ENCODE assay signal across 16 mouse cellular contexts in genomic region chr13:16705217-16706104, GRCm38 (mm10).
DNase-seq lines count a peak whose midpoint lies in the region; ATAC-seq lines count a peak whose summit lies in the region.
"Had no signal": no experiment of that assay in that cellular context is flagged by ENCODE, and none has a peak within 500 bp of the region (broad histone marks: within the 10 kb centered on the region; RNA-seq: fewer than 3 reads in every experiment).

No protein-coding gene starts in this region.

- peak overlapping the region; percentile 60; the same call in 1 of the 2 replicates for H3K27ac ChIP-seq in neural tube, embryonic 11.5 days (ENCODE audit: low read depth, low read length)
- H3K27ac ChIP-seq in forebrain, embryonic 16.5 days (ENCODE audit: low read length) = peak overlapping the region; percentile 65
- H3K27ac ChIP-seq: limb, embryonic 13.5 days had no signal

- peak; percentile 80 for ATAC-seq in neural tube, embryonic 11.5 days (ENCODE audit: insufficient read depth, low FRiP score, low TSS enrichment)
- ATAC-seq in forebrain, embryonic 16.5 days = peak; percentile 94
- ATAC-seq: lung, postnatal 0 days had no signal

- no peak overlapping the region for H3K9ac ChIP-seq in neural tube, embryonic 11.5 days (ENCODE audit: low read length)
- no peak overlapping the region for H3K9ac ChIP-seq in forebrain, embryonic 16.5 days (replicated peaks; ENCODE audit: low read depth, low read length)
- H3K9ac ChIP-seq: limb, embryonic 13.5 days had no signal

- H3K4me2 ChIP-seq in neural tube, embryonic 11.5 days (ENCODE audit: low read depth) = no peak overlapping the region
- H3K4me2 ChIP-seq in forebrain, embryonic 16.5 days (ENCODE audit: low read length) = peak overlapping the region; percentile 10; the same call in 1 of the 2 replicates
- H3K4me2 ChIP-seq: limb, embryonic 13.5 days had no signal

- no peaks in the 10 kb centered on the region for H3K36me3 ChIP-seq in neural tube, embryonic 11.5 days (ENCODE audit: control insufficient read depth, insufficient read depth, low read length)
- H3K36me3 ChIP-seq in forebrain, embryonic 16.5 days (ENCODE audit: control insufficient read depth, insufficient read depth) = no peaks in the 10 kb centered on the region
- H3K36me3 ChIP-seq: limb, embryonic 13.5 days had no signal

- no peaks in the 10 kb centered on the region for H3K27me3 ChIP-seq in neural tube, embryonic 11.5 days (ENCODE audit: control insufficient read depth, insufficient read depth, low read length)
- no peaks in the 10 kb centered on the region for H3K27me3 ChIP-seq in forebrain, embryonic 16.5 days (replicated peaks; ENCODE audit: control insufficient read depth, insufficient read depth, low read length)
- H3K27me3 ChIP-seq: limb, embryonic 13.5 days had no signal

- intact Hi-C loops in gastrocnemius, postnatal 36 days (cut with DNase I) = no loop called here

- H3K9me3 ChIP-seq in neural tube, embryonic 11.5 days (ENCODE audit: control insufficient read depth, low read length) = no peaks in the 10 kb centered on the region
- H3K9me3 ChIP-seq in forebrain, embryonic 16.5 days (ENCODE audit: control insufficient read depth, low read length) = no peaks in the 10 kb centered on the region
- H3K9me3 ChIP-seq: limb, embryonic 13.5 days had no signal

- peak; percentile 17 for DNase-seq in neural tube, embryonic 11.5 days (ENCODE audit: low spot score)
- no peak for DNase-seq in neural tube, embryonic 10.5 days (ENCODE audit: extremely low spot score, low spot score)
- peak; percentile 14 to 19 for DNase-seq in layer of hippocampus, postnatal 14 days (ENCODE audit: low spot score in 2 of 2)
- DNase-seq in retina, postnatal 1 day = peak; percentile 62
- DNase-seq in cerebellum, adult 11-12 months = no peak
- DNase-seq in adrenal gland, postnatal 10 days = no peak
- DNase-seq in gastrocnemius, postnatal 36 days = no peak
- DNase-seq: cerebellum, adult 9-10 months; gastrocnemius, postnatal 14 days; kidney, postnatal 25 days; right cerebral cortex, postnatal 4 days; thymus, adult 18-20 months had no signal

- no peaks in the 10 kb centered on the region for H3K4me1 ChIP-seq in neural tube, embryonic 11.5 days (ENCODE audit: control insufficient read depth, insufficient read depth, low read length)
- peaks cover 8% of the 10 kb centered on the region for H3K4me1 ChIP-seq in forebrain, embryonic 16.5 days (replicated peaks; ENCODE audit: control insufficient read depth, insufficient read depth, low read length)

- WGBS in neural tube, embryonic 11.5 days = 72% methylated on average over 10 of the region's 10 CpGs
- WGBS in forebrain, embryonic 16.5 days = 40% methylated on average over 10 of the region's 10 CpGs

- H3K4me3 ChIP-seq in neural tube, embryonic 11.5 days (ENCODE audit: low read depth, low read length) = no peak overlapping the region
- no peak overlapping the region for H3K4me3 ChIP-seq in forebrain, embryonic 16.5 days (replicated peaks; ENCODE audit: low read length)
- H3K4me3 ChIP-seq: limb, embryonic 13.5 days; myocyte had no signal

Comparison
In these comparisons a context has a peak if more than half of its experiments do, and no peak if none do; other contexts are left out.
1. DNase-seq: peak in neural tube, embryonic 11.5 days (single experiment), layer of hippocampus, postnatal 14 days (2 of 2) and retina, postnatal 1 day (single experiment); none in neural tube, embryonic 10.5 days (single experiment), cerebellum, adult 11-12 months (single experiment), adrenal gland, postnatal 10 days (single experiment) and gastrocnemius, postnatal 36 days (0 of 2).